Mouse (Mus musculus) c-Kit-positive CD71-negative TER-119-negative erythroid progenitor cells, embryonic 14.5 days (primary cell): Measurements from ENCODE around the gene Plekhg1.

Experiments
- DNase-seq: peaks from one replicate; pipeline ENCODE4 v3.0.0-alpha.2; 2013; ENCODE audit warnings: low read depth

Gene Plekhg1

GRCm38 (mm10) chr10:3956471-3956870 is 216.3 kb downstream of the Plekhg1 start:
- no peak for DNase-seq

- no peak for DNase-seq
These were observed 218.4 kb downstream of the Plekhg1 start for GRCm38 (mm10) chr10:3958591-3958990.

GRCm38 (mm10) chr10:3969026-3969425 is 228.9 kb downstream of the Plekhg1 start:
- no peak for DNase-seq

- DNase-seq = no peak
These were observed 232.1 kb downstream of the Plekhg1 start for GRCm38 (mm10) chr10:3972237-3972636.

- peak; percentile 85 for DNase-seq
These were observed 232.9 kb downstream of the Plekhg1 start, which contains the start of gene Mthfd1l for GRCm38 (mm10) chr10:3972981-3973588. TSS of gene Mthfd1l (plus strand) at chr10:3973118.

- DNase-seq = peak; percentile 83
These were observed 233.5 kb downstream of the Plekhg1 start for GRCm38 (mm10) chr10:3973589-3974070.

GRCm38 (mm10) chr10:3974380-3974779 is 234.2 kb downstream of the Plekhg1 start:
- DNase-seq = no peak

GRCm38 (mm10) chr10:3975898-3976622 is 235.9 kb downstream of the Plekhg1 start:
- no peak for DNase-seq

- no peak for DNase-seq
These were observed 236.5 kb downstream of the Plekhg1 start for GRCm38 (mm10) chr10:3976623-3977010.

- no peak for DNase-seq
These were observed 238.2 kb downstream of the Plekhg1 start for GRCm38 (mm10) chr10:3978326-3978725.

GRCm38 (mm10) chr10:3978792-3979488 is 238.8 kb downstream of the Plekhg1 start:
- no peak for DNase-seq

- no peak for DNase-seq
These were observed 240.1 kb downstream of the Plekhg1 start for GRCm38 (mm10) chr10:3980231-3980630.

- DNase-seq = no peak
These were observed 250.2 kb downstream of the Plekhg1 start for GRCm38 (mm10) chr10:3990295-3990883.

- DNase-seq = no peak
These were observed 253.4 kb downstream of the Plekhg1 start for GRCm38 (mm10) chr10:3993365-3994102.

- no peak for DNase-seq
These were observed 255.1 kb downstream of the Plekhg1 start for GRCm38 (mm10) chr10:3995277-3995676.

GRCm38 (mm10) chr10:3996170-3996876 is 256.2 kb downstream of the Plekhg1 start:
- peak; percentile 45 for DNase-seq

GRCm38 (mm10) chr10:3997851-3998426 is 257.8 kb downstream of the Plekhg1 start:
- DNase-seq = no peak

GRCm38 (mm10) chr10:4002711-4003110 is 262.5 kb downstream of the Plekhg1 start:
- DNase-seq = no peak

GRCm38 (mm10) chr10:4005191-4005590 is 265.0 kb downstream of the Plekhg1 start:
- DNase-seq = no peak

GRCm38 (mm10) chr10:4006296-4007015 is 266.3 kb downstream of the Plekhg1 start:
- no peak for DNase-seq
